Mouse (Mus musculus): ENCODE data around the gene Fcgbp.

- TF ChIP-seq CTCF (IDR thresholded peaks at IDR 0.05; ENCODE audit: low read depth) (no peak), EP300 (optimal IDR thresholded peaks at IDR 0.05) (no peak)
These were observed at the start of gene Fcgbp for GRCm38 (mm10) chr7:28070531-28071298.
